Mouse (Mus musculus) layer of hippocampus, adult 9-10 months (tissue): ENCODE data around the gene Lrrn1.

ENCODE experiments used
- DNase-seq: peaks from one replicate; pipeline ENCODE4 v3.0.0; 2022; ENCODE audit warnings: low spot score

Lrrn1 gene

DNA sequence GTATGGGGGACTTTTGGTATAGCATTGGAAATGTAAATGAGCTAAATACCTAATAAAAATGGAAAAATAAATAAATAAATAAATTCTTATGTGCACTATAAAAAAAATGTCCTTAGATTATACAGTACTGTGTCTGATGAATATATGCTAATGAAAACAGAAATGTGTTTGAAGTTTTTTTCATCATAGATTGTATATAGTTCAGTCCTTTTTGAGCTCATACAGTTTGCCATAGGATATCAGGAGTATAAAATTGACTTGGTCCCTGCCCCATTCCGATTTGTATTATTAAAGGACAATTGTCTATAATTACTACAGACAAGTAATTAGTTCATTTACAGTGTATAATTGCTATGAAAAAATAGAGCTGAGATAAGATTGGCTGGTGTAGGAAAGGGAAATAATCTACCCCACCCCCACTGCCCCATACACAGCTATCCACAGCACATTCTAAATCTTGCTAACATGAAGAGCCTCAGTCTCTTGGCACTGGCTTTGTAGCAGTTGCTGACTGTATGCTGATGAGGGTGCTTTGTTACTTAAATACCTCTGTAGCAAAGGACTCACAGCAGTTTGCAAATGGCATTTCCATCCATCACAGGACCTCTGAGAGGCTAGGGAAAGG is 54.3 kb downstream of the Lrrn1 start:
- DNase-seq: no peak

DNA sequence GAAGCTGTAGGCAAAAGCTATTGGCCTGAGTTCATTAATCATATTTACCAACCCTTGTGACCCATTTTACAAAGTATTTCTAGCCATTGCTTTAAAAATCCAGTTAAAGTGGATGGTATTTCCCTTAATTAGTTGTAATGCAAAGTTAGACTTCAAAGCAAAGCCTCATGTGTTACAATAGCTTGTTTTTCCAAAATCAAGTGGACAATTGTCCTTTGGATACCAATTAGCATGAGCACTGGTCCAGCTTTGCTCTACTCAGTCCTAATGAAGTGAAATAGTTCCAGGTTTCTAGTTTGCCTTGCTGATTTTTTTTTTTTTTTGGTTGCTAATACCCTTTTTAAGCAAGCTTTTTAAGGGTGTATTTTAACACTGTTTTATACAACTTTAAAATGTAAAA is 75.6 kb downstream of the Lrrn1 start:
- no peak for DNase-seq

DNA sequence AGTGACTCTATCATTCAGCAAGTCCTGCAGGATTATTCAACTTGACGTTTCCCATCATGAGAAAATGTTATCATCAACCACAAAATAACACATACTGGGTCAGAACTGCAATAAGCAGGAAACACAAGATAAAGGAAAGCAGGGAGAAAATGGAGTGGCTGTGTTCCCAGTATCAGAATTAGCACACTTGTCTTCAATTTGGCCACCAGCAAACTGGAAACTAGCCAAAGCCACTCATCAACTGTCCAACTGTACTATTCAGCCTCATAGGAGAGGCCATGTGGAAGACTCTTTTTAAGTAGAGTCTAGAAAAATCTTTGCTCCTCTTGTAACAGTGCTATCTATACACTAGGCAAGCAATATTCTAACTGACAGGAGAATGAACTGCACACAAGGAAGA is 84.7 kb downstream of the Lrrn1 start:
- DNase-seq: no peak
